Mouse (Mus musculus): ENCODE measurements around the gene Trim8.

GRCm38 (mm10) chr19:46534542-46535098 lies 33.1 kb downstream of the Trim8 start:
- TF ChIP-seq CTCF (IDR thresholded peaks at IDR 0.05; ENCODE audit: low read depth) (no peak), EP300 (IDR thresholded peaks at IDR 0.05; ENCODE audit: low read depth) (no peak)

Measured in liver, embryonic 14.5 days (tissue).